Mouse (Mus musculus) thymus, adult 2 months (tissue): Measurements from ENCODE around the gene Khk. TPM values are rescaled to one million over a fixed set of nuclear protein-coding genes. Genes with fewer than 3 reads are reported as not detected.

Experiments used
- DNase-seq: peaks from one replicate; pipeline ENCODE4 v3.0.0; 2021
- H3K27ac ChIP-seq: fragments of 200-500 bp; 2 replicates; pipeline ENCODE4 v1.5.1; 2012; ENCODE audit warnings: low read length, control low read depth; ENCODE audit not compliant: control insufficient read depth, insufficient read depth
- H3K27me3 ChIP-seq: fragments of 200-500 bp; 2 replicates; pipeline ENCODE4 v1.6.1; 2012; ENCODE audit warnings: mild to moderate bottlenecking, low read length, moderate library complexity, mixed read lengths; ENCODE audit not compliant: control insufficient read depth, insufficient read depth
- H3K36me3 ChIP-seq: fragments of 200-500 bp; 2 replicates; pipeline ENCODE4 v1.6.1; 2012; ENCODE audit warnings: mild to moderate bottlenecking, low read length, moderate library complexity; ENCODE audit not compliant: control insufficient read depth, insufficient read depth
- H3K4me1 ChIP-seq: fragments of 200-500 bp; replicated peaks from 2 replicates; pipeline ENCODE4 v1.6.1; 2012; ENCODE audit warnings: low read length; ENCODE audit not compliant: control insufficient read depth, insufficient read depth
- H3K4me3 ChIP-seq: fragments of 200-500 bp; 2 replicates; pipeline ENCODE4 v1.5.1; 2012; ENCODE audit warnings: mild to moderate bottlenecking, low read length, control low read depth, moderate library complexity; ENCODE audit not compliant: control insufficient read depth, insufficient read depth
- CTCF ChIP-seq: fragments of 200-500 bp; IDR thresholded peaks from 2 replicates; pipeline ENCODE4 v1.5.1; 2012; ENCODE audit warnings: mild to moderate bottlenecking, control low read depth, low read length, moderate library complexity, borderline replicate concordance; ENCODE audit not compliant: control insufficient read depth, poor library complexity, insufficient read depth; ENCODE audit errors: extremely low read depth
- POLR2A ChIP-seq: fragments of 200-500 bp; IDR thresholded peaks from 2 replicates; pipeline ENCODE4 v1.6.1; 2012; ENCODE audit warnings: mild to moderate bottlenecking, low read length, control low read depth, moderate library complexity; ENCODE audit not compliant: control insufficient read depth, poor library complexity, insufficient read depth; ENCODE audit errors: extremely low read depth
- WGBS: fragments of 180-500 bp; shearing (Covaris S2); methylation state at CpG from one replicate; pipeline ENCODE4 v1.1.7; 2018; 5-methylcytosine and 5-hydroxymethylcytosine counted together
- polyA plus RNA-seq: library from polyadenylated mRNA; depleted of rRNA; stranded (reverse); fragments of >200 nt; gene quantifications from 2 replicates; pipeline ENCODE4 v1.2.3, GENCODE M21; 2012; rRNA removed

Gene Khk
- polyA plus RNA-seq, 1 experiment, result 32.0 TPM

DNA sequence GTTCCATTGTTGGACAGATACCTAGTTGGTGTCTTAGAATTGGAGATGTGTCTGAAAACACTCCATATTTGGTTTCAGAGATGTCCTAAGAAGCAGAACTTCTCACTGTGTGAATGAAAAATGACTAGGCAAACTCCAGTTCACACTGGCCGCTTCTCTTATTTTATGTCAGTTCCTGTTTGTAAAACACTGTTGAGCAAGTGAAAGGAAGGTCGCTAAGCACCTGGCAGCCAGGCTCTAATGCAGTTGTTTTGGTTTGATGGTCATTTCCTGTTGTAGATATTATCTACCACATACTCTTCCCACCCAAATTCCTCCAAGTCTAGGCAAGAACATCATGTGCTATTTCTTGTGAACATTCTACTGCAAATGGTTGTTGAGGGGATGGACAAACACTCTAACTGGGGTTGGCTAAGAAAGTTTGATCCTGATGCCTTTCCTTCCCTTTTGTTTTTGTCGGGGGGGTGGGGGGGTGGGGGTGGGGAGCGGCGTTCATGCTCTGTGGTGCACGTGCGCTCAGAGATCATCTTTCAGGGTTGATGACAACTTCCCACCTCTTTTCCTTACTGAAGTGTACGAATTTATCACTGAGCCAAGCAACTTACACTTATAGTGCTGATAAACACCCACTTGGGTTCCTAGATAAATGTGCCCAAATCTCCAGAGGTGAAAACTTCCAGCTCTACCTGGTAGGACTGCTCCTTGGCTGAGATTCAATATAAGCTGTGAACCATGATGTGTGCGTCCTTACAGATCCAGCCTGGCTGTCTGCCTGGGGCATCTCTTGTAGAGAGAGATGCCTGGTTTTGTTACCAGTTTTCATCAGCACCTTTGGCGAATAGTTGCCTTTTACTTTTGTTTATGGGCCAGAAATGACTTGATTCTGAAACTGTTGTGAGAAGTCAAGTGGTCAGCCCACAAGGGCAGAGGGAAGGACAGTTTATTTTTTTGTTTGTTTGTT, 40.6 kb downstream of the Khk start:
- Histone ChIP-seq H3K4me1 (peaks cover 25% of the 10 kb centered on the region), H3K36me3 (peaks cover 13% of the 10 kb centered on the region; the same call in 1 of the 2 replicates), H3K27ac (no peak overlapping the region; the same call in 1 of the 2 replicates), H3K27me3 (no peaks in the 10 kb centered on the region), H3K4me3 (no peak overlapping the region)
- DNase-seq, result no peak
- TF ChIP-seq POLR2A, result no peak
- TF ChIP-seq CTCF, result no peak
- WGBS, result 17% methylated on average over 10 of the region's 10 CpGs

DNA sequence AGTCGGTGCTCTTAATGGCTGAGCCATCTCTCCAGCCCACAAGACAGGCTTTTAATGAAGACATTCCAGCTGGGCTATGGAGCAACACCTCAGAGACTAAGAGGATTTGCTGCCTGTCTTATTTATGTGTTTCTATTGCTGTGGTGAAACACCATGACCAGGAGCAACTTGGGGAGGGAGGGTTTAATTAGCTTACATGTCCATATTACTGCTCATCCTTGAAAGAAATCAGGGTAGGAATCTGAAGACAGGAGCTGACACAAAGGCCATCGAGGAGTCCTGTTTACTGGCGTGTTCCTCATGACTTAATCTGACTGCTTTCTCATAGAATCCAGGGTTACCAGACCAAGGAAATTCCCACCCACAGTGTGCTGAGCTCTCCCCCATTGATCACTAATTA, 42.7 kb downstream of the Khk start:
- WGBS, result 96% methylated on average over 3 of the region's 3 CpGs
- Histone ChIP-seq H3K36me3 (no peaks in the 10 kb centered on the region), H3K27ac (no peak overlapping the region), H3K4me3 (no peak overlapping the region), H3K4me1 (peaks cover 12% of the 10 kb centered on the region), H3K27me3 (no peaks in the 10 kb centered on the region)
- no peak for DNase-seq
- TF ChIP-seq POLR2A (no peak), CTCF (no peak)

DNA sequence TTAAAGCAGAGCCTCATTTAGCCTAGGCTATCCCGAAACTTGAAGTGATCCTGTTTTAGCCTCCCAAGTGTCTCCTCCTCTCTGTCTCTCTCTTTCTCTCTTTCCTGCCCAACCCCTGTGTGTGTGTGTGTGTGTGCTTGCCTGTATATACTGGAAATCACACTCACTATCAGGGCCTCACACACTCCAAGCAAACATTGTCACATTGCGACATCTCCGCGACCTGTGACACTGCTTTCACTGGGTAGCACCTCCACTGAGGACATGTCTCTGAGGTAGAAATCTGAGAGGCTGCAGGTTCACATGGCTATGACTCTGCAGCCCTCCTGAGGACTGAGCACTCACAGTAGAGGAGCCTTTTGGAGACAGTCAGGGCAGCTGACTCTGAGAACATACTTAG, 45.0 kb downstream of the Khk start:
- TF ChIP-seq POLR2A (no peak), CTCF (no peak)
- H3K27ac ChIP-seq, result no peak overlapping the region
- DNase-seq, result no peak
- no peak overlapping the region for H3K4me3 ChIP-seq
- H3K4me1 ChIP-seq, result peaks cover 2% of the 10 kb centered on the region
- H3K36me3 ChIP-seq, result no peaks in the 10 kb centered on the region
- WGBS, result 98% methylated on average over 4 of the region's 4 CpGs
- no peaks in the 10 kb centered on the region for H3K27me3 ChIP-seq

DNA sequence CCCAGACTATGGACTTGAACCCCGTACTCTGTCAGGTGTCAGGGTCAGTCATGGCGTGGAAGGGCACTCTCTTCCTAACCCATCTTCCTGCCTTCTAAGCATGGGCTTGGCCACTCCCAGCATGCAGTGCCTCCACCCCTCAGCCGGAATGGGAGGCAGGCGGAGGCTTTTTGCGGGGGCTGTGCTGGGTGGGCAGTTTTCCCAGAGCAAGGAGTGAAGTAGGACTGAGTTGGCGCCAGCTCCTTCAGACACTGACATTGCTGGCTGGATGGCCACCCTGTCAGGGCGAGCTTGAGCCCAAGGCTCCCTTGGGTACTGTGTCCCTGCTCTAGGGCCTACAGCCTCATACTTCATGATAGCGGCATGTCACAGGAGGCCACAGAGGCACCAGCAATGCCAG, 47.2 kb downstream of the Khk start, which contains the start of gene Tcf23:
Gene Tcf23 (plus strand): TSS at position 247 of the 400 bp plus-strand sequence.
- Histone ChIP-seq H3K27ac (no peak within 1 kb of the TSS), H3K4me3 (no peak within 1 kb of the TSS), H3K27me3 (no peaks in the 10 kb centered on the region), H3K36me3 (no peaks in the 10 kb centered on the region), H3K4me1 (no peaks in the 10 kb centered on the region; the same call in 1 of the 2 replicates)
- 92% methylated on average over 8 of the region's 8 CpGs for whole genome bisulfite sequencing
- DNase-seq, result no peak
- TF ChIP-seq CTCF, result no peak
- TF ChIP-seq POLR2A, result no peak

DNA sequence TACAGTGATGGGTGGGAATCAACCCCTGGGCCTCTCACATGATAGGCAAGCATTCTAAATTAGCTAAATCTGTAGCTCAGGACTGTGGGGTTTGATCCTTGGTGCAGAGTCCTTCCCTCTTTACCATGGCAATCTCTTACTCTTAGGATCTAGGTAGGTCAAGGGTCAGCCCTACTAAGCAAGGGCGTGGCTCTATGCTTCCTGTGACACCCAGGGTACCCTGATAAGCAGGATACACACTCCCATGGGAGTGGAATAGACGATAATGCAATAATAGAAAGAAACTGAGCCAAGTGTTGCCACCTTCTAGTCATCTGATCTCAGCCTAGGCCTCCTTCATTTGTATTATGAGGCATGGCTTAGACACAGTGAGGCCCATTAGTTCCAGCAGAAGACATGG, 48.2 kb downstream of the Khk start:
- no peak for TF ChIP-seq CTCF
- H3K27ac ChIP-seq, result no peak overlapping the region
- no peaks in the 10 kb centered on the region; the same call in 1 of the 2 replicates for H3K4me1 ChIP-seq
- no peaks in the 10 kb centered on the region for H3K36me3 ChIP-seq
- no peak for DNase-seq
- WGBS, result 91% methylated on average over 2 of the region's 2 CpGs
- no peaks in the 10 kb centered on the region for H3K27me3 ChIP-seq
- no peak overlapping the region for H3K4me3 ChIP-seq

DNA sequence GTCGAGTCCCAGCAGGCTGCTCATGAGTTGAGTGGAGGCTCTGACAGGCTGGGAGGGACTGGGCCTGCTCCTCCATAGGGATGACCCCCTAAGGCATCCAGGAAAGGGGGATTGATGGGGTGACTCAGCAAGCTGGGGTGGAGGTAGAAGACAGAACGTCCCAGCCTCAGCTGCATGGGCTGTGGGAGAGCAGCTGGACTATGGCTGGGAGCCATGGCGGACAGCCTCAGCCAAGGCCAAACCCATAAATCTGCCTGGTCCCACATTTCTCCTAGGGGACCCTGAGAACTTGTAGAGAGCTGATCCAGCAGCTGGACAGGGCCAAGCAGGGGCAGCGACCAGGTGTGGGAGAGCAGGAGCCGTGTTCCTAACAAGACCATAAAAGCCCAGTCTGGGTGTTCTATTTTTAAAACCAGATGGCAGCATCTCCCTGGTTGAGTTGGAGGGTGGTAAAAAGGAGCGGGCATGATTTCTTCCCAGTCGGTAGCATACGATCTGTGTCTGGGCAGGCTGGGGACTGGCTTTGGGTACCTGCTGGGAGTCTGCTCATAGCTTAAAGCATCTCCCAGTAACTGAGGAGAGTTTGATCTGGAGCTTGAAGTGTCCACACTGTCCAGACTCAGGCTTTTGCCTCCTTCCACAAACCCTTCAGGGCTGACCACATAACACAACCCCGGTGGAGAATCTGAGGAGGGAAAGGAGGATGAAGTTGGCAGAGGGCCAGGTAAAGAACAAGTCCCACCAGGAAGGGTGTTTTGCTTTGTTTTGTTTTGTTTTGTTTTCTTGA, 53.8 kb downstream of the Khk start:
- Histone ChIP-seq H3K4me3 (no peak overlapping the region), H3K4me1 (no peaks in the 10 kb centered on the region; the same call in 1 of the 2 replicates), H3K27me3 (no peaks in the 10 kb centered on the region), H3K36me3 (no peaks in the 10 kb centered on the region), H3K27ac (no peak overlapping the region)
- 91% methylated on average over 9 of the region's 9 CpGs for WGBS
- TF ChIP-seq CTCF (no peak), POLR2A (no peak)
- DNase-seq, result no peak

Other genes with a start within 250 kb of the Khk start
- 0.75 and 0.92 TPM in 2 replicates for gene Dpysl5, start 209.9 kb upstream of the Khk start, polyA plus RNA-seq
- gene Mapre3, start 106.8 kb upstream of the Khk start, polyA plus RNA-seq, result 11.5 and 16.6 TPM in 2 replicates
- gene Tmem214, start 53.4 kb upstream of the Khk start, polyA plus RNA-seq, result 101 and 106 TPM in 2 replicates
- 40.7 and 53.0 TPM in 2 replicates for gene Agbl5, start 32.7 kb upstream of the Khk start, polyA plus RNA-seq
- gene Ost4, start 13.6 kb upstream of the Khk start, polyA plus RNA-seq, result 192 and 239 TPM in 2 replicates
- 44.6 and 57.5 TPM in 2 replicates for gene Emilin1, start 8.0 kb upstream of the Khk start, polyA plus RNA-seq
- 0.31 and 0.70 TPM in 2 replicates for gene Cgref1, start 24.2 kb downstream of the Khk start, polyA plus RNA-seq
- 401 and 419 TPM in 2 replicates for gene Preb, start 38.9 kb downstream of the Khk start, polyA plus RNA-seq
- 0.06 and 0.18 TPM in 2 replicates for gene Tcf23, start 47.2 kb downstream of the Khk start, polyA plus RNA-seq
- gene Atraid, start 126.9 kb downstream of the Khk start, polyA plus RNA-seq, result 52.0 and 67.0 TPM in 2 replicates
- 35.1 and 37.3 TPM in 2 replicates for gene Slc5a6, start 127.5 kb downstream of the Khk start, polyA plus RNA-seq
- gene Cad, start 133.3 kb downstream of the Khk start, polyA plus RNA-seq, result 59.8 and 80.9 TPM in 2 replicates
- not detected in 2 replicates for gene Dnajc5g, start 184.9 kb downstream of the Khk start, polyA plus RNA-seq
- 0.48 and 0.77 TPM in 2 replicates for gene Slc30a3, start 186.8 kb downstream of the Khk start, polyA plus RNA-seq
- 0.92 and 9.3 TPM in 2 replicates for gene Trim54, start 195.3 kb downstream of the Khk start, polyA plus RNA-seq
- gene Ucn, start 217.4 kb downstream of the Khk start, polyA plus RNA-seq, result not detected in 2 replicates
- 43.8 and 55.8 TPM in 2 replicates for gene Mpv17, start 232.8 kb downstream of the Khk start, polyA plus RNA-seq